Mouse (Mus musculus) bone marrow macrophage, adult 2 months (primary cell): ENCODE results near the gene Drg1. TPM values are rescaled to one million over a fixed set of nuclear protein-coding genes. Genes with fewer than 3 reads are reported as not detected.

Source experiments
- H3K27ac ChIP-seq: 2 replicates; pipeline ENCODE4 v1.5.1; 2012; ENCODE audit warnings: low read depth, low read length; ENCODE audit not compliant: insufficient read depth
- H3K4me1 ChIP-seq: 2 replicates; pipeline ENCODE4 v1.6.1; 2012; ENCODE audit warnings: low read length; ENCODE audit not compliant: control insufficient read depth, insufficient read depth
- H3K4me3 ChIP-seq: 2 replicates; pipeline ENCODE4 v1.5.1; 2012; ENCODE audit warnings: mild to moderate bottlenecking, low read length, moderate library complexity; ENCODE audit not compliant: insufficient read depth
- CTCF ChIP-seq: IDR thresholded peaks from 2 replicates; pipeline ENCODE4 v1.5.1; 2012; ENCODE audit warnings: low read depth, mild to moderate bottlenecking, low read length, moderate library complexity
- POLR2A ChIP-seq: IDR thresholded peaks from 2 replicates; pipeline ENCODE4 v1.6.1; 2012; ENCODE audit warnings: mild to moderate bottlenecking, low read depth, low read length, borderline replicate concordance
- polyA plus RNA-seq: library from polyadenylated mRNA; stranded (reverse); fragments of >200 nt; gene quantifications from 2 replicates; pipeline ENCODE4 v1.2.4, GENCODE M21; 2012; ENCODE audit not compliant: missing spikeins, insufficient read depth, insufficient read length

The Drg1 gene
- polyA plus RNA-seq, 1 experiment = 75.0 TPM

DNA sequence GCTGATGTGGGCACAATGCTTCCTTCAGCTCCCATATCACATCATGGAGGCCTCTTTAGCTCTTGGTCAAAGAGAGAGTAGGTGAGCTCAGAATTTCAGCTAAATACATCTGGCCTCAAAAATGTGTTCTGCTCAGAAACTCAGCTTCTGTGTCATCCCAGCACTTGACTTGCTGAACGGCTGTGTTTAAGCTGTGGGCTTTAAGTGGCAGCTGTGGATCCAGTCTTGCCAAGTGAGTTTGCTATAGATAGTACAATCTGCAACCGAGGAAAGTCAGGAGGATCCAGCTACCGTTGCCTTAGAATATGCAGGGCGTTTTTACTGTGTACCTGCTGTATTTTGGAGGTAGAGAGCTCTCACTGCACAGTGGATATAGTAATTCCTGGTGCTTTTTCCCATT, 36.2 kb upstream of the Drg1 start:
- no peak for TF ChIP-seq POLR2A
- no peak for TF ChIP-seq CTCF
- no peak overlapping the region for H3K27ac ChIP-seq
- H3K4me3 ChIP-seq = no peak overlapping the region
- peaks cover 6% of the 10 kb centered on the region for H3K4me1 ChIP-seq

DNA sequence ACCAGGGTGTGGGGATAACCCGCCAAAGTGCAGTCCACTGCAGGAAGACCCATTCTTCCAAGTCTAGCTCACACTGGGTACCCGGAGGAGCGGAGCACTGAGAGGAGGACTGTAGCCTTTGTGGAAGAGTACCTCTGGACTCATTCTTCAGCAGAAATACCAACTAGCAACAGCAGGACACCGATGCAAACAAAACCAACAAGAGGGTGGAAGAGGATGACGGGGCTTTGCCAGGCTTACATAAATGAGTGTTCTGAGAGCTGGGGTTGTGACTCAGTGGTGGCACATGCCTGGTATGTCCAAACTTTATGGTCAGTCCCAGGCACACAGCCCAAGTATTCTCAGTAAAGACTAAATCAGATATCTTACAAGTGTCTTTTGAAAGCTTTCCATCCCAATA, 34.9 kb upstream of the Drg1 start:
- Histone ChIP-seq H3K4me1 (peaks cover 3% of the 10 kb centered on the region), H3K4me3 (no peak overlapping the region), H3K27ac (no peak overlapping the region)
- no peak for TF ChIP-seq POLR2A
- no peak for TF ChIP-seq CTCF

DNA sequence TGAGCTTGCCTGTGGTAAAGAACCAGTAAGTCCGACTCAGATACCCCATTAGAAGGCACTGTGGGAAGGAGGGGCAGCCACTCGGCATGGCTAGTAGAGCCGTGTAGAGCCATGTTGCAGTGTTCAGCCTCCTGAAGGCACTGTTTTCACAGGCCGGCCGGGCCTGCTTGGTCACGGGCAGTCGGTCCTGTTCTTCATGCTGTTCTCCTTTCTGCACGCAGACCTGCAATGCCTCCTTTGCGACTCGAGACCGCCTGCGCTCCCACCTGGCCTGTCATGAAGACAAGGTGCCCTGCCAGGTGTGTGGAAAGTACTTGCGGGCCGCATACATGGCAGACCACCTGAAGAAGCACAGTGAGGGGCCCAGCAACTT, 32.6 kb upstream of the Drg1 start:
- Histone ChIP-seq H3K4me1 (peaks cover 3% of the 10 kb centered on the region), H3K27ac (no peak overlapping the region), H3K4me3 (no peak overlapping the region)
- TF ChIP-seq POLR2A (no peak), CTCF (no peak)

DNA sequence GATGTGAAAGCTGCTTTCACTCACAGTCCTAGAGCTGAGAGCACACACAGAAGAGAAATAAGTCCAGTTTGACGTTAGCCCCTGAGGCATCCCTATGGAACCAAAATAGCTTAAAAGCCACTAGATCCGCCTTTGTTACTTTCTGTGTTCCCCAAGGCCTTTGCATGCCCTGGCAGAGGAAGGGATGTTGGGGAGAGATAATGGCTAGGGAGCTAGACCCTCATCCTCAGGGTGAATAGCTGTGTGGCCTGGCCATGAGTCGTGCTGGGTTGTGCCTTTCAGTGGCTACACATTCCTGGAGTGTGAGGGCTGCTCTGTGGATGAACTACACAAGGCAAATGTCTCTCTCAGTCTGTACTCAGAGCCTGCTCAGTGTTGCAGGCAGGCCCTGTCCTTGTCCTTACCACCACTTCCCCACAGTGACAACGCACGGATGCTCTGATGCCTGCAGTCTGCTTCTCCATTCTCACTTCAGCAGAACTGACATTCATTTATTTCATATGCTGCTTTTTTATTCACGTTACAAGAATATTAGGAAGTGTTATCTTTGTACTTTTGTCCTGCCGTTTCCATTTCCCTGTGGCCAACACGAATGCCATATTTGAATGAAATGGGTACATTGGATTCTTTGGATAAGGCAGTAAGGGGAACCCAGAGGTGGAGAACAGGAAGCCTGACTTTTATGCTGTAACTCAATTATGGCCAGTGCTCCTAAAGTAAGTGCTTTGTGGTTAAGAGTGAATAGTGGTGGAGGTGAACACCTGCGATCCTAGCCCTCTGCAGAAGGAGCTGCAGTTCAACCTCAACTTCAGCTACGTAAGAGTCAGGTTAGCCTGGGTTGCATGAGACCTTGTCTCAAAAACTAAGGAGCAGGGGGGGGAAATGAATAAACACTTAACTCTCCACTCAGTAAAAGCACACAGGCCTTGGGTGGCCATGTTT, 31.9 kb upstream of the Drg1 start:
- no peak overlapping the region for H3K27ac ChIP-seq

GRCm38 (mm10) chr11:3296056-3296455, 29.8 kb upstream of the Drg1 start:
- Histone ChIP-seq H3K4me3 (no peak overlapping the region), H3K4me1 (peaks cover 15% of the 10 kb centered on the region), H3K27ac (no peak overlapping the region)
- TF ChIP-seq CTCF = no peak
- no peak for TF ChIP-seq POLR2A

More for the DNA sequence above, 31.9 kb upstream of the Drg1 start:
- no peak overlapping the region for H3K4me3 ChIP-seq
- peaks cover 9% of the 10 kb centered on the region for H3K4me1 ChIP-seq
- TF ChIP-seq POLR2A (no peak), CTCF (no peak)

DNA sequence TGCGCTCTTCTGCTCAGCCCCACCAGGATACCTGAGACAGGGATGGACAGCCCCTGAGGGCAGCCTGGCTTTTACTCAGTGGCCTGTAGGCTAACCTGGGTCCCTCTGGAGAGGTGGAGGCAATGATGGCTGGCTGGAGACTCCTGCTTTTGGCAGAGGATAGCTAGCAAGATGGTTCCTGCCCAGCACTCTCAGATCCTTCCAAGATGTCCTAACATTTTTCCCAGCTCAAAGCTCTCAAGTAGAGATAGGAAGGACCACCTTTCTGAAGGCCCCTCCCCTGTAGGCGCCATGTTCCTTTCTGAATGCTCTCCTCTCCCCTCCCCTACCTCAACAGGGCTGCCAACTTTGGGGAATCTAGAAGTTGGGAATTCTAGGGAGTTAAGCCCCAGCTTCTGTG, 28.4 kb upstream of the Drg1 start:
- Histone ChIP-seq H3K27ac (no peak overlapping the region), H3K4me3 (no peak overlapping the region), H3K4me1 (peaks cover 15% of the 10 kb centered on the region)
- TF ChIP-seq CTCF = no peak
- no peak for TF ChIP-seq POLR2A

- Histone ChIP-seq H3K4me3 (peak overlapping the region; percentile 93; the same call in 1 of the 2 replicates), H3K4me1 (peaks cover 15% of the 10 kb centered on the region), H3K27ac (no peak overlapping the region)
- TF ChIP-seq POLR2A = no peak
- TF ChIP-seq CTCF = no peak
Measured at GRCm38 (mm10) chr11:3293361-3293760, 27.1 kb upstream of the Drg1 start.

DNA sequence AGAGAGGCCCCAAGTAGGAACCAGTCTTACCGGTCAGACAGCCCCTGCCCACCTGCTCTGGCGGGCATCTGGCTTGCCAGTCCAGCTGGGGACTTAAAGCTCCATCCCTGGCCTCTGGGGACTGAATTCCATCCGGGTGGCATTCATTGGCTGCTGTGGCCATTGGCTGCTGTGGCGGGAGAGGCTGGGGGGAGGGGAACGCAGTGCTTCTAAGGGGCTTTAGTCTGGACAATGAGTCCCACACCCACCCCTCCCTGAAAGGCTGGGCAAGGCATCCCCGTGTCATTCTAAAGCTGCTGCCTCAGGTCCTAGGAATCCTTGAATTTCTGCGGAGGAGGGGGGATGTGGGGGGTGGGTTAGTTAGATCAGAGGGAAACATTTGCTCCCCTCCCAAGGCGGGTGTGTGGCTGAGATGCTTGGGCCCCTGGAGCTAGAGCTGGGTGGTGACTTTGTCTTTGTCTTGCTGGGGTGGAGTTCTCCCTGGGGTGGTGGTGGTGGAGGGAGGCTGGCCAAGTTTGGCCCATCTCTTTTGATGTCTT, 26.6 kb upstream of the Drg1 start:
- TF ChIP-seq CTCF (no peak), POLR2A (no peak)
- peak overlapping the region; percentile 93 for H3K4me3 ChIP-seq
- peaks cover 17% of the 10 kb centered on the region for H3K4me1 ChIP-seq
- no peak overlapping the region for H3K27ac ChIP-seq

DNA sequence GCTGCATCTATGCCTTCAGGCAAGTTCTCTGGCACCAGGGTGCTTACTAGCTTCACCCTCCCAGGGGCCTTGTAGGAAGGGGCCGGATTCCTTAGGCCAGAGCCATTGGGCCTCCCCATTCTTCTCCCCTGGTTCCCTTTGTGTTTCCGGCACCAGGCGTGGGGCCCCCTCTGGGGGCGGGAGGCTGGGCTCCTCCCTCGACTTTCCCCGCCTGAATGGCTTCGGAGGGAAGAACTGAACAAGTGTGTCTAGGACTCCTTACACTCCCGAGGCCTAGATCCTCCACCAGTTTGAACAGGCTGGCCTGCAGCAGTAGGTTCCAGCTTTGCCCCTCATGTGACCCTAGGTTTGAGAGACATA, 25.8 kb upstream of the Drg1 start:
- H3K27ac ChIP-seq = peak overlapping the region; percentile 68
- TF ChIP-seq POLR2A = no peak
- no peak for TF ChIP-seq CTCF
- peaks cover 15% of the 10 kb centered on the region for H3K4me1 ChIP-seq
- H3K4me3 ChIP-seq = peak overlapping the region; percentile 93

GRCm38 (mm10) chr11:3291311-3292061, 25.3 kb upstream of the Drg1 start:
- peaks cover 15% of the 10 kb centered on the region for H3K4me1 ChIP-seq
- H3K27ac ChIP-seq = peak overlapping the region; percentile 68
- TF ChIP-seq POLR2A = no peak
- TF ChIP-seq CTCF = no peak
- H3K4me3 ChIP-seq = peak overlapping the region; percentile 93
